Mouse (Mus musculus): Measurements from ENCODE around the gene Pde10a. TPM values are rescaled to one million over a fixed set of nuclear protein-coding genes. Genes with fewer than 3 reads are reported as not detected.

Pde10a gene
- polyA plus RNA-seq, 1 experiment = 1.5 TPM

DNA sequence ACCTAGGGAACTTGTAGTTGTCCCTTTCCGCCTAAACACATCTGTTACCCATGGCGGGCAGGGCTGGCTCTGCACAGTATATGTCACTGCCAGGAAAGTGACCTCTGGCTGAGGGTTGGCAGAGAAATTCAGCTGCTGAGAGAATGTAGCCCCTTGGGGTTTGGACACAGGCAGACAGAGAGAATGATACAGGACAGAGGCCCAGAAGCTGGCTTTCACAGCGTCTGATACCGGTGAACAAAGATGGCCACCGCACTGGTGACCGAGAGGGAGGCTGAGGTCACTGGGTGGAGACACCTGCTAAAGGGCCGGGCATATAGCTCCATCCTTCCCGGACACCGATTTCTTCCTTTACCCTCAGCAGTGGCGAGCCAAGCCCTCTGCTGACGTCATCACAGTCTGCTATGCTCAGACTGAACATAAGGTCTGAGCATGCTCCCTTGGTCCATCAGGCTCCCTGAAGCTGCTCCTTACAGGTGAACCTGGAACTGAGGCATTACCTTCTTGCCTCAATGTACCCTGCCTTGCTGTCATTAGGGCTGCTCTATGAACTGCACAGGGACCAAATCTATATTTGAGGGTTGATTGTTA lies 250.5 kb downstream of the Pde10a start:
- H3K36me3 ChIP-seq (ENCODE audit: control insufficient read depth, insufficient read depth, low read length) = no peaks in the 10 kb centered on the region
- no peaks in the 10 kb centered on the region for H3K4me1 ChIP-seq (ENCODE audit: control insufficient read depth, insufficient read depth, insufficient read length)
- 91% methylated on average over 11 of the region's 11 CpGs for WGBS
- H3K27me3 ChIP-seq (ENCODE audit: control insufficient read depth, insufficient read depth, low read length) = no peaks in the 10 kb centered on the region
- no peak for DNase-seq (ENCODE audit: low read depth in 1 of 2, low spot score in 2 of 2)
- TF ChIP-seq CTCF (IDR thresholded peaks at IDR 0.05; ENCODE audit: extremely low read depth, insufficient read depth, insufficient read length, insufficient replicate concordance) (no peak), POLR2A (IDR thresholded peaks at IDR 0.05; ENCODE audit: low read depth, low read length) (no peak)
- no peak overlapping the region for H3K27ac ChIP-seq (ENCODE audit: insufficient read depth, low read length)
- no peak overlapping the region for H3K4me3 ChIP-seq (ENCODE audit: extremely low read depth, insufficient read depth, insufficient read length)

DNA sequence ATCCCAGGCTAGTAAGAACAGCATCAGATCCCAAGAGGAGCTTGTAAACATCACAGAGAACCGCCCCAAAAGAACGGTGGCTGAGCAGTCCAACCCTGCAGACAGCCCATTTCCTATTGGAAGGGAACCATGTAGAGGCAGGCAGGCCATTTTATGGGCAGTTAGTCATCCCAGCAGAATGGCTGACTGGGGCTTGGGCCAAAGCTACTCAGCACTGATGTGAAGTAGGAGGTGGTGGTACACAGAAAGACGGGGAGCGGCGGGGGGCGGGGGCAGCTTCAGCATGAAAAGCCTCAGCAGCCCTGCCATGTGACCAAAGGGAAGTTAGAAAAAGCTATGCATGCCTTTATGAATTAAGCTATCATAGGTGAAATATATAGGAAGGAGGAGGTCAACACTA lies 252.5 kb downstream of the Pde10a start:
- TF ChIP-seq POLR2A (IDR thresholded peaks at IDR 0.05; ENCODE audit: low read depth, low read length) (no peak), CTCF (IDR thresholded peaks at IDR 0.05; ENCODE audit: extremely low read depth, insufficient read depth, insufficient read length, insufficient replicate concordance) (no peak)
- Histone ChIP-seq H3K4me1 (ENCODE audit: control insufficient read depth, insufficient read depth, insufficient read length) (no peaks in the 10 kb centered on the region), H3K4me3 (ENCODE audit: extremely low read depth, insufficient read depth, insufficient read length) (no peak overlapping the region), H3K27me3 (ENCODE audit: control insufficient read depth, insufficient read depth, low read length) (no peaks in the 10 kb centered on the region), H3K36me3 (ENCODE audit: control insufficient read depth, insufficient read depth, low read length) (no peaks in the 10 kb centered on the region), H3K27ac (ENCODE audit: insufficient read depth, low read length) (no peak overlapping the region)
- DNase-seq (ENCODE audit: low read depth in 1 of 2, low spot score in 2 of 2) = no peak
- 93% methylated on average over 6 of the region's 6 CpGs for WGBS

DNA sequence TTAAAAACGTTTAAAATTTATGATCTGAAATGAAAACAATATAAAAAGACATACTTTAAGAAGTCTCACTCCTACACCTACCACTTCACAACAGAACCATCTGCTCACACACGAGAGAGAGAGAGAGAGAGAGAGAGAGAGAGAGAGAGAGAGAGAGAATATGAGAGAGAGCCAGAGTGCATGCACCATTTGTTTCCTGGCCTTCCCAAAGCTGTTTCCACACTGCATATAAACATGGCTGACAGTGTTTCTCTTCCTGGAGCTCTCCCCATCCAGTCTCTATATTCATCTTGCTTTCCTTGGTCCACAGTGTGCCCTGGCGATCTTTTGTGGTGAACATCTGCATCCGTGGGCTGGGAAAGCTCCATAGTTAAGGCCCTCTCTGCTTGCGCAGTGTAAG lies 253.7 kb downstream of the Pde10a start:
- Histone ChIP-seq H3K27me3 (ENCODE audit: control insufficient read depth, insufficient read depth, low read length) (no peaks in the 10 kb centered on the region), H3K36me3 (ENCODE audit: control insufficient read depth, insufficient read depth, low read length) (no peaks in the 10 kb centered on the region), H3K4me1 (ENCODE audit: control insufficient read depth, insufficient read depth, insufficient read length) (no peaks in the 10 kb centered on the region), H3K27ac (ENCODE audit: insufficient read depth, low read length) (no peak overlapping the region), H3K4me3 (ENCODE audit: extremely low read depth, insufficient read depth, insufficient read length) (no peak overlapping the region)
- TF ChIP-seq POLR2A (IDR thresholded peaks at IDR 0.05; ENCODE audit: low read depth, low read length) = no peak
- TF ChIP-seq CTCF (IDR thresholded peaks at IDR 0.05; ENCODE audit: extremely low read depth, insufficient read depth, insufficient read length, insufficient replicate concordance) = no peak
- 74% methylated on average over 5 of the region's 5 CpGs for WGBS
- no peak for DNase-seq (ENCODE audit: low read depth in 1 of 2, low spot score in 2 of 2)

GRCm38 (mm10) chr17:8780484-8780883 lies 255.3 kb downstream of the Pde10a start:
- Histone ChIP-seq H3K36me3 (ENCODE audit: control insufficient read depth, insufficient read depth, low read length) (no peaks in the 10 kb centered on the region), H3K27ac (ENCODE audit: insufficient read depth, low read length) (no peak overlapping the region), H3K27me3 (ENCODE audit: control insufficient read depth, insufficient read depth, low read length) (no peaks in the 10 kb centered on the region), H3K4me3 (ENCODE audit: extremely low read depth, insufficient read depth, insufficient read length) (no peak overlapping the region), H3K4me1 (ENCODE audit: control insufficient read depth, insufficient read depth, insufficient read length) (no peaks in the 10 kb centered on the region)
- WGBS = 88% methylated on average over 4 of the region's 4 CpGs
- TF ChIP-seq POLR2A (IDR thresholded peaks at IDR 0.05; ENCODE audit: low read depth, low read length) (no peak), CTCF (IDR thresholded peaks at IDR 0.05; ENCODE audit: extremely low read depth, insufficient read depth, insufficient read length, insufficient replicate concordance) (no peak)
- DNase-seq (ENCODE audit: low read depth in 1 of 2, low spot score in 2 of 2) = no peak

- Histone ChIP-seq H3K27me3 (ENCODE audit: control insufficient read depth, insufficient read depth, low read length) (no peaks in the 10 kb centered on the region), H3K36me3 (ENCODE audit: control insufficient read depth, insufficient read depth, low read length) (no peaks in the 10 kb centered on the region), H3K4me1 (ENCODE audit: control insufficient read depth, insufficient read depth, insufficient read length) (no peaks in the 10 kb centered on the region), H3K4me3 (ENCODE audit: extremely low read depth, insufficient read depth, insufficient read length) (no peak overlapping the region), H3K27ac (ENCODE audit: insufficient read depth, low read length) (no peak overlapping the region)
- 78% methylated on average over 2 of the region's 2 CpGs for WGBS
- no peak for DNase-seq (ENCODE audit: low read depth in 1 of 2, low spot score in 2 of 2)
- TF ChIP-seq CTCF (IDR thresholded peaks at IDR 0.05; ENCODE audit: extremely low read depth, insufficient read depth, insufficient read length, insufficient replicate concordance) (no peak), POLR2A (IDR thresholded peaks at IDR 0.05; ENCODE audit: low read depth, low read length) (no peak)
Observed at GRCm38 (mm10) chr17:8781040-8781439, 255.9 kb downstream of the Pde10a start.

GRCm38 (mm10) chr17:8781576-8781975 lies 256.4 kb downstream of the Pde10a start:
- H3K4me1 ChIP-seq (ENCODE audit: control insufficient read depth, insufficient read depth, insufficient read length) = no peaks in the 10 kb centered on the region
- H3K36me3 ChIP-seq (ENCODE audit: control insufficient read depth, insufficient read depth, low read length) = no peaks in the 10 kb centered on the region
- H3K27me3 ChIP-seq (ENCODE audit: control insufficient read depth, insufficient read depth, low read length) = no peaks in the 10 kb centered on the region
- TF ChIP-seq POLR2A (IDR thresholded peaks at IDR 0.05; ENCODE audit: low read depth, low read length) (no peak), CTCF (IDR thresholded peaks at IDR 0.05; ENCODE audit: extremely low read depth, insufficient read depth, insufficient read length, insufficient replicate concordance) (no peak)
- H3K27ac ChIP-seq (ENCODE audit: insufficient read depth, low read length) = no peak overlapping the region
- no peak overlapping the region for H3K4me3 ChIP-seq (ENCODE audit: extremely low read depth, insufficient read depth, insufficient read length)
- DNase-seq (ENCODE audit: low read depth in 1 of 2, low spot score in 2 of 2) = no peak
- WGBS = 84% methylated on average over 1 of the region's 1 CpGs

- H3K4me3 ChIP-seq (ENCODE audit: extremely low read depth, insufficient read depth, insufficient read length) = no peak overlapping the region
- no peak overlapping the region for H3K27ac ChIP-seq (ENCODE audit: insufficient read depth, low read length)
- no peaks in the 10 kb centered on the region; the same call in 1 of the 2 replicates for H3K4me1 ChIP-seq (ENCODE audit: control insufficient read depth, insufficient read depth, insufficient read length)
- DNase-seq (ENCODE audit: low read depth in 1 of 2, low spot score in 2 of 2) = no peak
- TF ChIP-seq POLR2A (IDR thresholded peaks at IDR 0.05; ENCODE audit: low read depth, low read length) (no peak), CTCF (IDR thresholded peaks at IDR 0.05; ENCODE audit: extremely low read depth, insufficient read depth, insufficient read length, insufficient replicate concordance) (no peak)
- H3K27me3 ChIP-seq (ENCODE audit: control insufficient read depth, insufficient read depth, low read length) = no peaks in the 10 kb centered on the region
- no peaks in the 10 kb centered on the region for H3K36me3 ChIP-seq (ENCODE audit: control insufficient read depth, insufficient read depth, low read length)
- WGBS = 92% methylated on average over 6 of the region's 6 CpGs
Observed at GRCm38 (mm10) chr17:8785908-8786307, 260.7 kb downstream of the Pde10a start.
